Mouse (Mus musculus) thymus, postnatal 25 days (tissue): ENCODE data around the gene Pip4k2c.
"Not testable (repeated sequence)": the region's sequence is repeated elsewhere in the genome, so short reads cannot be mapped to it uniquely, and the experiment has no call there.

ENCODE experiments used
- DNase-seq: peaks from one replicate; pipeline ENCODE4 v3.0.0; 2022

The Pip4k2c gene

DNA sequence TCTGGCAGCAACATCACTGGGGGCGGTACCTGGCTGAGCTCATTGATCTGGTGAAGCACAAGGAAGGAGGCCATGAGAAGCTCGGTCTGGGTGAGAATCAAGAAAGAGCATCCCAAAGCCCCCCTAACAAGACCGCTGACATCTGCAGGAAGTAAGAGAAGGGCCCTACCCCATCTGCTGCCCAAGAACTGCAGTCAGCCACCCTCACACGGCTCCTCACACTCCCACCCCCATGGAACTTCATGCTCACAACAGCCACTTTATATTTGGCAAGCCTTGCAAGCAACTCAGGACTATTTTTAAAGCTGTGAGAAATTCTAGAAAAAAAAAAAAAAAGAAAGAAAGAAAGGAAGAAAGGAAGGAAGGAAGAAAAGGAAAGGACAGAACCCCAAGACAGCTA lies 2.5 kb downstream of the Pip4k2c start:
- no peak for DNase-seq

DNA sequence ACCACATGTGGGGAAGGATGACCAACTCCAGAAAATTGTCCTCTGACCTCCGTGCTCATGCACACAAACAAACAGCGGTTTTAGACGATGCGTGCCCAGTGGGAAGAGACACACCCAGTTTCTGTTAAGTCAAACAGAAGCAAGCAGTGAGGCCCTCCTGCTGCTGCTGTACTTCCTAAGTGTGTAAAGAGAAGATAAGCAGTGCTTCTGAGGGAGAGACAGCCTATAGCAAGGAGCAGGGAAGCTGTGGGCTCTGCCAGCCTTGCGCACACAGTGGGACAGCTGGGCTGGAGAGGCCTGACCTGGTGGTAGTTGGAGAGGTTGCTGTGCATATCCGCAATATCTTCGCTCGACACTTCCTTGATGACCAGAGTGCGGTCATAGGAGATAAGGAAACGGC lies 6.0 kb downstream of the Pip4k2c start:
- DNase-seq, result no peak

DNA sequence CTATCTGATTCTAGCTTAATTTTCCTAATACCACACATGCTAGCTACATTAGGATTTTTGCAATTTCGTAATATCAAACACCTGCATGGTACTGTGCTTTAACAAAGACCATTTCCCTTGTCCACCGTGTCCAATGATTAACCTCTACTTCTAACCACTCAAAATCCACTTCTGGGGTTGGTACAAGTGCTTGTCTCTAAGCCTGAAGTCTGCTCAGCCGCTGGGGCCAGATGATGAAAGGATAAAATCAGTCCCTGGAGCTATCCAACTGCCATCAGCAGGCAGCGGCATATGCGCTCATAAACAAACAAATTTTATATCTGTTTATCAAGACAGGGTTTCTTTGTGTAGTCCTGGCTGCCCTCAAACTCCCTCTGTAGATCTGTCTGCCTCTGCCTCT lies 6.8 kb downstream of the Pip4k2c start:
- no peak for DNase-seq

DNA sequence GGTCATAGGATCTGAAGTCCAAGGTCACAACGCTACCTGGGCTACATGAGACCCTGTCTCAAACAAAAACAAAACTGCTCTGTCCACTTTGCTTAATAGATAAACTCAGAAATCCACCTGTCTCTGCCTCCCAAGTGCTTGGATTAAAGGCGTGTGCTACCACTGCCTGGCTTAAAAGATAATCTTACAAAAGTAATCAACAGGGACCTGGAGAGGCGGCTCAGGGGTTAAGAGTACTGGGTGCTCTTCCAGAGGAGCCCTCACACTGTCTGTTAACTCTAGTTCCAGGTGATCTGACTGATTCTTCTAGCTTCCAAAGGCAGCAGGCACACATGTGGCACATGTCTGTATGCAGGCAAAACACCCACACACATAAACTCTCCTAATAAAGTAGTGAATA lies 8.3 kb downstream of the Pip4k2c start:
- no peak for DNase-seq

DNA sequence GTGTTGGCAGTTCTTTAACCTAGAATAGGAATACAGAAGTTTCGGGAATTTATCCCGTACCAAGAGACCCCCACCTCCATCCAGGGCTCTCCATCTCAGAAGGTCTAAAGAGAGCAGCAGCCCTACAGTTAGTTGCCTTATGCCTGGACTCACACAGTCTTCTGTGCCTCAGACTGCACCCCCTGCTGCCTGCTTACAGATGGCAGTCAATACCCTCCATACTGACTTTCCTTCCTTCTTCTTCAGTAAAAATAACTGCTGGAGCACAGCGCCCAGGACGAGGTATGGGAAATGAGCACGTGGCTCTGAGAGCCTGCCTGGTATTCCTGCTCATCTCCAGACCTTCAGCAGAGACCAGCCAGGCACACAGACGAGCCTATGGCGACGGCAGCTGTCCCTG lies 11.1 kb downstream of the Pip4k2c start:
- DNase-seq, result no peak

DNA sequence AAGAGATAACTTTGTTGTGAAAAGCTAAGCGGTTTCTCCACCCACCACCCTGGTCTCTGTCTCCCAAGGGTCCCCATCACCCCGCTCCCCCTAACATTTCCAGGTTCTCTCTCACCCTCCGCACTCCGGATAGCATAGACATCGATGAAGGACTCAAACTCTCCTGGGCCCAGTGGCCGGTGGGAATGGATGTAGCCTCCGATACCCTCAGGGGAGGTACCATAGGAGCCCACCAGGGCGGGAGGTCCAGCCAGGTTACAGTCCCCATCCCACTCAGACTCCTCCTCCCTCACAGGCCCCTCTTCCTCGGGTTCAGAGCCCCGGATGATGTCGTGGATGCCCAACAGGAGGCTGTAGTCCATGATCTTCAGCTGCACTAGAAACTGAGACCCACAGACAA lies 11.9 kb downstream of the Pip4k2c start:
- no peak for DNase-seq

DNA sequence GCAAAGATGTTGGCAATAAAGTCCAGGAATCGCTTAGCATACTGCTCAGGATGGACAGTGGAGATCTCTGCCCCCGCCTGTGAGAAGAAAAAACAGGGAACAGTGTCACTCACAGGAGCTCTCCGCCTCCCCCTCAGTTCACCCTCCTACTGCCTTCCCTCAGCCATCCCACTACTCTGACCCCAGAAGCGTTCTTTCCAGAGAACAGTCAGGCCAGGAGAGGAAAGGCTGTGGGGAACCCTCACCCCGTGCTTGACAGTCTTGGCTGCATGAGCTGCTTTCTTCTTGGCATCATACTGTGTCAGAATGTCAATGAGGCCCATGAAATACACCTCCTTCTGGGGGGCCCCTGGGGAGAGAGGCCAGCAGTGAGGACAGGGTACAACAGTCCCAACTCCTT lies 12.3 kb downstream of the Pip4k2c start:
- no peak for DNase-seq

DNA sequence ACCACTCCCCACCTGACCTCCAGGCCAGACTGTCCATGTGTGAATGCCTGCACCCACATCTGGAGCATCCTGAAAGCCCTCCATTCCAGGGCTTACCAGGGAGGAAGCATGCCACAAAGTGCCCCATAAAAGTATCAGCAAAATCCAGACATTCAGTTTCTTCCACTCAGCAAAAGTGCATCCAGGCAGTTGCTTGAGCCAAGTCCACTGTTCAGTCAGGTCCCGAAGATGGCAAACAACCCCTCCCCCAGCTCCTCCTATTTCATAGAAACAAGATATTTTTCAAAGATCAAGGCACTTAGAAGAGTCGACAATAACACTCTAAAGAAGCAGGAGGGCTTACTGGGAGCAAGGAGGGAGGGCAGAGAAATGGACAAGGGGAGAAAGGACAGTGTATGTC lies 12.9 kb downstream of the Pip4k2c start:
- DNase-seq, result no peak

DNA sequence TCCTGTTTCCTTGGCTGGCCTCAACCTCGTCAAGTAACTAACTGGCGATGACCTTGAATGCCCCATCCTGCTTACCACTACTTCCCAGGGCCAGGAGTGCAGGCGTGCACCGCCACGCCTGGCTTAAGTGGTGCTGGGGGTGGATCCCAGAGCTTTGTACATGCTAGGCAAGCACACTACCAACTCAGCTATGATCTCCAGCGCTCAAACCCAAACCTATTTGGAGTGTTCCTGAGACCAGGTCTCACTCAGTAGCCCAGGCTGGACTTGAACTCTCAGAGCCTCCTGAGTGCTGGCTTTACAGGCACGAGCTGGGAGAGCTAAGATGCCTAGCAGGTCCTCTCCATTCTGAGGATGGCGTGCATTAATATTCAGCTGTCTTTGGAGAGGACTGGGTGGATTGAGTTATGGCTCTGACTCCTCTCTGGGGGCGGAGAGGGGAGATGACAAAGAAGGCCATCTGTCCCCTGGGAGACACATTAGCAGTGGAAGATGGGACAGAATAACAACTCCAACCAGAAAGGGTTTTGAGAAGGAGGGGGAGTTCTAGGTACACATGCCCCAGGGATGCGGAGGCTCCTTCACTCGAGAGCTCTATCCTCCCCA lies 13.8 kb downstream of the Pip4k2c start:
- DNase-seq, result no peak

DNA sequence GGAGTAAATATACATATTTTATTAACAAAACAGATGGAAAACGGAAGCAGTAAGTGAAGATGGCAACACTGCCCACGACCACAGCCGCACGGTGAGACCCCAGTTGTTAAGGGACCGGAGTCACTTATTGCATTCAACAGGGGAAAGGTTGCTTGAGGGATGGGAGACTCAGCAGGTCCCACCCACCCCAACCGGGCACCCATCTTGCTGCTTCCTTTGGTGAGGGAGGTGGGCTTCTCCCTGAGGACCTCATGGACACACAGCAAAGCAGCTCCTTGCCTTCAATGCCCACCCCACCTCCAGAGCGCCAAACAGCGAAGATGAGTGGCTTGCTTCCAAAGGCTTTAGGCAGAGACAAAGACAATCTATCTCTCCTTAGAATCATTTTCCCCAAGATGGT lies 14.3 kb downstream of the Pip4k2c start:
- DNase-seq, result no peak

DNA sequence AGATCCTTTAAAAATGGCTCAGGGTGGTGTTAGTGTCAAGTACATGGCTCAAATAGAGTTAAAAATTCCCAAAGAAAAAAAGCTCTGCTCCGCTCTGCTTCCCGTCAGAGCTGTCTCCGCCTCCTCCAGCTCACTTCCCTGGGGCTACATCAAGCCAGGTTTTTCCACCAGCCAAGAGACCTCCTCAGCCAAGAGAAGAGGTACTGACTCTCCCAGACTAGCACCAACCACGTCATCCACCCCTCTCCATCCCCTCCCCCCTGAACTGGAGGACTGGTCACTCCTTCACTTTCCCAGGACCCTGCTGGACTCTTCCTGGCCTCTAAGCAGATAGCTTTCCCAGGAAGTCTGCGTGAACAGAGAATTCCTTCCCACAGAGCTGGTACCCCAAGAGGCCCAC lies 15.0 kb downstream of the Pip4k2c start:
- no peak for DNase-seq

DNA sequence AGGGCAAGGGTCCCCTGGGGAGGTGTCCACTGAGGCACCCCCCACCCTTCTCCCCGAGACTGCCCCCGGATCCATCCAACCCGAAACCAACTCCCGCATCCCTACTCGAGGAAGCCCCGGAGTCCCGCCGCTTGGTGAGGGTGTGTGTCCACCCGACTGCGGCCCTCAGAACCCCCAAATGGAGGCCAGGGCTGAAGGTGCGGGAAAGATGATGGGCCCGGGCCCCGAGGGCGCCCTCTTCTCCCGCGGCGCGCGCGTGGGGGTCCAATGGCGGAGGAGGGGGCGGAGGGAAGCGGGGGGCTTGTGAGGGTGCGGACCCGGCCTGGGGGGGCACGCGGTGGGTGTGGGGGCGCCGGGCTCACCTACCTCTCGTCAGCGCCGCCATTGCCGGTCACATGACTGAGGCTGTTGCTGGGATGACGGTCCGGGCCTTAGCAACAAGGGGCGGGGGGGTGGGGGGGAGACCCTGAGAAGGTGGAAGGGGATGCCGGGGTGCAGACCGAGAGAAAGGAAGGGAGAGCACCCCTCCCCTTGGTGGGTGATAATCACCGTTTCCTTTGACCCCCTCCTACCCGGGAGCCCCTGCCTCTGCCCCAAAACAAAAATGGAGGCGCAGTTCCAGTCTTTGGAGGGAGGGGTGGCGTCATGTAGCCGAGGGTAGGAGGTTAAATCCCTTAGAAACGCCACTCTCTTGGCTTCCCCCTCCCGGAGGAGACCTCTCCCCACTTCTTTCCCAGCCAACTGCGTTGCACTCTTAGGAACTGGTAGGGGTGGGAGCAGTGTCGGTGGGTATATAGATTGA lies 15.9 kb downstream of the Pip4k2c start, which contains the start of gene Dtx3:
Gene Dtx3 (minus strand): TSS at position 401 of the 802 bp plus-strand sequence.
- DNase-seq, result peak; percentile 54

DNA sequence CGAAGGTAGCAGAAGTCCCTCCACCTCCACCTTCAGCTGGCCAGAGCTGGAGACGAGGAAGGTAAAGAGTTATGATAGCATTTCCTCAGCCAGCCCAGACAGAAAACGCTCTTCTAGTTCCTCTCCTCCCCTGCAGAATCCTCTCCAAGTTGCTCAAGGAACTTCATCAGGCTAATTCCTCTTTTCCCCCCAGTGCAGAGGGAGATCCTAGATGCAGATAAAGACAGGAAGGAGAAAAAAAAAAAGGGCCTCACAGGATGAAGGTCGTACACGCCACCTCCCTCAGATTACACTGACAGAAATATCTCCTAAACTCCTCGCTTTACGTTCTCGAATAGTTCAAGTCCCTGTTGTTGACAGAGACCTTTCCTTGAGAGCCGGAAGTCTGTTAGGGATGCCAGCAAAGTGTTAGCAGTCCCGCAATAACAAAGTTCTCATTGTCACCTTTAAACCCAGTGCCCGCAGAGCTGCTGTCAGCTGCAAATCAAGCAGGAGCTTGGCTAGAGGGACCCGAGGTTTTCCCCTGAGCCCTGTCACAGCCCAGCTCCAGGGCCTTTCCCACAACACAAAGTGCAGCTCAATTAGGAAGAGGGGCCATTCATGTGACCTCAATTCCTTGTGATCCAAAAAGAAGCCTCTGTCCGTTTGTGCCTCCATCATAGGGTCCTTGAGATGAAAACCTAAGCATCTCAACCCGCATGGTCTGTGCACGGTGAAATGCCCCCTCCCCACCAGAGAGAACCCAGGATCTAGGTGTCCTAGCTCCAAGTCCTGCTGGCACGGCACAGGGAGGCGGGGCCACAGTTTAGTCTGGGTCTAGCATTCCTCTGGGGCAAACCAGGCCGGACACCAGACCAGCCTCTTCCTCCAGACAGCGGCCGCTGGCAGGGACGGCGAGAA lies 16.7 kb downstream of the Pip4k2c start:
- no peak for DNase-seq

DNA sequence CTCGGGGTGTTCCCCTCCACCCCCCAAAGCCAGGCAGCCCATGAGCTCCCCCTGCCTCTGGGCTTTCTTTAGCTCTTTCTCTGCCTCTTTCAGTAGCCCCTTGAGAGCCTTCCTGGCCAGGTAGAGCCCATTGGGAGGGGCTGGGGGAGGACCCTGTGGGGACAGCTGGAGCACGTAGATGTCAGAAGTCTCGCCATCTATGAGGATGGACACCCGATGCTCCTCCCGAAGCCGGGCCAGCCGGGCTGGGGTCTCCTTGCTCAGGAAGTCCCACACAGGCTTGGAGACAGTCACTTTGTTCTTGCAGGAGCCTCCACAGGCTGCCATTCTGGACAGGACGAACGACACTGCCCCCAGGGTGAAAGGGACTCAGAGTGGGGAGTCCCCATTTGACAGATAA lies 18.4 kb downstream of the Pip4k2c start:
- DNase-seq, result no peak

DNA sequence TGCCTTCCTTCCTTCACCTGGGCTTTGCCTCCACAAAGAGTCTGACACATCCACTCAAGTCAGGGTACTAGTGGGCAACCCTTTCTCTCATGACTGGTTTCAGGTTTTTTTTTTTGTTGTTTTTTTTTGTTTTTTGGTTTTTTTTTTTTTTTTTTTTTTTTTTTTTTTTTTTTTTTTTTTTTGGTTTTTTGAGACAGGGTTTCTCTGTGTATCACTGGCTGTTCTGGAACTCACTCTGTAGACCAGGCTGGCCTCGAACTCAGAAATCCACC lies 19.4 kb downstream of the Pip4k2c start:
- DNase-seq, result not testable (repeated sequence)

DNA sequence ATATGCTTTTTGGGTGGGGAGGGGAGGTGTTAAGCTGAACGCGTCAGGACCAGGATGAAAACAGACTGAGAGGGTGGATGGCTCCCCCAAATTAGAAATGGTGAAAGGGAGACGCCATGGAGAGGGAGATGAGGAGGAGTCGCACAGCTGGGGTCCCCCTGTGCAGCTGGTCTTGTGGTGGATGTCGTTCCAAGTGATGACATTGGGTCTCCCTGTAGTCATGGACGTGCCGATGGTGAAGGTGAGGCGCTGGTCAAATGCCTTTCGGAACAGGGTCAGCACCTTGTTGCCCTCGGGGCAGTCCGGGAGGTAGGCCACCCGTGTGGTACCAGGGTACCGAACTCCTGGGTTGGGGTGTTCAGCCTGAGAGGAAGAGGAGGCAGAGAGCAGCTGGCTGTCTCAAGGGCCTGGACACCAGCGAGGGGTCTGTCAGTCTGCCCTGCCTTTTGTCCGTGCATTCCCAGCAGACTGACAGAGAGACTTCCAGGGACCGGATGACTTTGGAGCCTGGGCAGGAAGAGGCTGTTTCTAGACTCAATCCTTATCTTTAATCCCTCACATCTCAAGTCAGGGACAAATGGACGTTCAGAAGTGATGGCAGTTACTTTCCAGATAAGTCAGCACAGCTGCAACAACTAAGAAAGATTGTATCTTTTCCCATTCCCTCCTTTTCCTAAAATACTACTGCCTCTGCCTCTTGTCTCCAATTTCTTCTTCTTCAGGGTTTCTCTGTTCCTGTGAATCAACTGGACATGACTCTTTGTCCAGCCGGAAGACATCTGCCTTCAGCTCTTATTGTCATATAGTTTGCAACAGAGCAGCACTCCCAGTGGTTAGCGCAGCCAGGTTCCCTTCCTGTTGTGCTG lies 20.0 kb downstream of the Pip4k2c start:
- no peak for DNase-seq

DNA sequence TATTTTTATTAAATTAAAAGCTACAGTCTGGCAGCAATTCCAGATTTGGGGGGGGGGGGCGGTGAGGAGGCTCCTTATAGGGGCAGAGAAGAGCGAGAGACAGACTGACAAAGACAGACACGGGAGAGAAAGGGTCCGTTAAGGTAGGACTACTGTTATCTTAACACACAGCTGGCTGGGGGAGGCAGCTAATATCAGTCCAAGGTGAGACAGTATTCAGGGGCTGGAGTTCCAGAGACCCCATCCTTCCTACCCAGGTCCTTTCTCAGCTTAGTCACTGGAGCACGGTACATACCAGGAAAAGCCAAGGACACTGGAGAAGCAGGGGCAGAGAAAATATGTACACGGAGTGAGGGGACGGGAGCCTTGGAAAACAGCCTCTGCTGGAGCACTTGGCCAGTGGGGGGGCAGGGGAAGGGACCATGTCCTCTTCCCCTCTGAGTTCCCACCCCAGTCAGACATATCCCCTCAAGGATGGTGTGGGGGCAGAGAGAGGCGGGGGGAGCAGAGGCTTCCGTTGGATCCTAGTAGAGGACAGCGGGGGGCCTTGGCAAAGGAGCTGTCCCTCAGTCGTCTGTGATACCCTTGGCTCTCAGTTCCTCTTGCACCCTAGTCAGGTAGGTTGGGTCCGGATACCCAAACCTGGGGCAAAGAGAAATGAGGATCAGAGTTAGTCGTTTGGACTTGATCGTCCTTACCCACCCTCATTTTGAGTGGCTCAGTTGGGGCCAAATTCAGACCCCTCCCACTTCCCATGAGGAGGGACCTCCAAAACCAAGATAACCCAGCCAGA lies 20.8 kb downstream of the Pip4k2c start:
- DNase-seq, result no peak

DNA sequence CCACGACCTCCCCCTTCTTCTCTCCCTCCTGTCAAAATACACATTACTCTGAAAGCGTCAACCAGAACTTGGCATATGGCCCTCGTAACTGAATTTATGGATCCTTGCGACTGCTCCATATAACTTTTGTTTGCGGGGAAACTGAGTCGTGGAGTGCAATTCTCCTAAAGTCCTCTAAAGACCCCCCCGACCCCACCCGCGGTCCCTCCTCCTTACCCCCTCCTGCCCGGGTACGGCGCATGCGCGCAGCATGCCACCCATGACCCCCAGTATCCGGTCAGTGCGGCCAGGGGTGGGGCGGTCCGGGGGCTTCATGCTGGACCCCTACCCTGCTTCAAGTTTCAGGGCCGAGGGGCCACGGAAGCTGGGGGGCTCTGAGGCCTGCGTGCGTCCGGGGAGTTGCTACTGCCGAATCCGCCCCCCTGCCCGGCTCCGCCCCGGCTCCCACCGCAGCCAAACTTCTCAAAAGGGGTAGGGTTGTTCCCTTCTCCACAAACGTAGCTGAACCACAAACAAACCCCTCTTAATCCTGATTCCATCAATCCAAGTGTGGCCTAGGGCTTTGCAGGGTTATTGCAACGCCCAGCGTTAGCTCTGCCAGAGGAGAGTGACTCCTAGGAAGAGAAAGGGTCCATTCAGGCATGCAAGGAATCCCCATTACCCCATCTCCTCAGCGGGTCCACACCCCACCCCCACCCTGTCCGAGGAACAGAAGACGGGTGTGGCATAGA lies 21.6 kb downstream of the Pip4k2c start, which contains the start of gene Arhgef25:
Gene Arhgef25 (minus strand): TSS at position 433 of the 731 bp plus-strand sequence.
- no peak for DNase-seq

DNA sequence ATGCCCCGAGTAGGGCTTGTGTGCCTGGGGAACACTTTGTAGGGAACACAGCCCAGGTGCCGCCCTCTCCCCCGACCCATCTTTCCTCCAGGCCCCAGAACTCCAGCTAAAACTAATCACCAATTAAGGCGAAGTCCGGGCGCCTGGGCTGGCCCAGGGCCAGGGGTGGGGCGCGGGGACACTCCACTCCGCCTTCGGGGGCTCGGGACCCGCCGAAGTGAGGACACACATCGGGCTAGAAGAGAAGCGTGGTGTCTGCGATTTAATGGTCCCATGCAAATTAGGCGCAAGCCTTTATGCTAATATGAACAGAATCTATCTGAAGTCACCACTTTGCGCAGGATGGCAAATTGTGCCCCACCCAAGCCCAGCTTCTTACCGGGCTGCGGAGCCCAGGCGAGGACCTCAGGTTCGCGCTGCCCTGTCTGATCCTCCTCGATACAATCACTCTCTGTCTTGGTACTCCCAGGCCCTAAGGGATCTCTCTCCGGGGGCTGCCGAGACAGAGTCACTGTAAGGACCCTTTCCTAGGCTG lies 22.2 kb downstream of the Pip4k2c start:
- no peak for DNase-seq

DNA sequence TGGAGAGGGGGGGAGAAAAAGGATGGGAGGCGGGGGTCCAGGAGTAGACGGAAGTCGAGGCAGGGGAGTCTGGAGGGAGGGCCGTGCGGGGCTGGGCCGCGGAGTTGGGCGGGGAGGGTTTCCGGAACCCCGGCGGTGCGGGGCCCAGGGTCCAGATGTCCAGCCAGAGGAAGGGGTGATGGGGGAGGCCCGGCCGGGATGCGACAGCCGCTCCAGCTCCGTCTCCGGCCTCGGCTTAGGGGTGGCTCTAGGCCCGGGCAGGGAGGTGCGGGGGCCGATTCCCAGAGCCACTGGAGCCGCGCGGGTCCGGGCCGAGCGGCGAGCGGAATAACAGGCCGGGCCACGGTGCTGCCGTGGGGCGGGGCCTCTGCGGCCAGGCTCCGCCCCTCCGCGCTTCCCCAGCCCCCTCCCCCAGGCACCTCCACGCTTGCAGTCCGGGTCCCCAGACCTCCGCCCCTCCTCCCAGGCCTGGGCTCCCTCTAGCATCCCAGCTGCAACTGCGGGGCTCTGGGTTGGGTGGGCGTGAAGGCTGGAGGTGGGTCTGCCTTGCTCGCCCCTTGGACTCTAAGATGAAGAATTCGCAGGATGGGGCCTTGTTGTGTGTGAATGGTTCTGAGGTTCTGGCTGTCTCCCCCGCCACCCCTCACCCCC lies 22.8 kb downstream of the Pip4k2c start:
- DNase-seq, result no peak
